Mouse (Mus musculus) cortical plate, adult 2 months (tissue): ENCODE measurements around the gene Gpr158.

Source experiments
- CTCF ChIP-seq: fragments of 200-500 bp; IDR thresholded peaks from 2 replicates; pipeline ENCODE4 v1.5.1; 2011; ENCODE audit warnings: mild to moderate bottlenecking, control low read depth, low read length; ENCODE audit not compliant: insufficient read depth; ENCODE audit errors: extremely low read depth
- POLR2A ChIP-seq: fragments of 200-500 bp; IDR thresholded peaks from 2 replicates; pipeline ENCODE4 v1.6.1; 2011; ENCODE audit warnings: mild to moderate bottlenecking, low read length, control low read depth; ENCODE audit not compliant: insufficient read depth; ENCODE audit errors: extremely low read depth

GRCm38 (mm10) chr2:21431182-21431581, 63.8 kb downstream of the Gpr158 start:
- TF ChIP-seq POLR2A: no peak
- no peak for TF ChIP-seq CTCF
